Mouse (Mus musculus): Measurements from ENCODE around the gene Pip5k1c. TPM values are rescaled to one million over a fixed set of nuclear protein-coding genes. Genes with fewer than 3 reads are reported as not detected.
A peak's percentile ranks its signal among the peaks of the same experiment; 100 is the strongest.

The Pip5k1c gene
- total RNA-seq (2022): 100 to 1,000 TPM; 267 to 303 (median 296) TPM

- peak; percentile 100 for DNase-seq (ENCODE audit: low spot score in 2 of 2)
Measured at GRCm38 (mm10) chr10:81292554-81293333, at the start of gene Pip5k1c. Gene Pip5k1c, plus strand, starts transcription at chr10:81292963.

- DNase-seq (ENCODE audit: low spot score in 2 of 2): no peak
Measured at GRCm38 (mm10) chr10:81244146-81244545, 48.6 kb upstream of the Pip5k1c start.

GRCm38 (mm10) chr10:81244595-81244994 is 48.2 kb upstream of the Pip5k1c start:
- peak in 1 of 2 experiments; percentile 72 for DNase-seq (ENCODE audit: low spot score in 2 of 2)

GRCm38 (mm10) chr10:81245166-81245565 is 47.6 kb upstream of the Pip5k1c start:
- no peak for DNase-seq (ENCODE audit: low spot score in 2 of 2)

GRCm38 (mm10) chr10:81247804-81248203 is 45.0 kb upstream of the Pip5k1c start:
- DNase-seq (ENCODE audit: low spot score in 2 of 2): no peak

GRCm38 (mm10) chr10:81249442-81249841 is 43.3 kb upstream of the Pip5k1c start:
- DNase-seq (ENCODE audit: low spot score in 2 of 2): no peak

- peak; percentile 84 to 89 for DNase-seq (ENCODE audit: low spot score in 2 of 2)
Measured at GRCm38 (mm10) chr10:81252424-81253419, 40.0 kb upstream of the Pip5k1c start, which contains the start of gene Matk. Gene Matk, plus strand, starts transcription at chr10:81252935.

GRCm38 (mm10) chr10:81254886-81255285 is 37.9 kb upstream of the Pip5k1c start:
- no peak for DNase-seq (ENCODE audit: low spot score in 2 of 2)

GRCm38 (mm10) chr10:81257158-81258039 is 35.4 kb upstream of the Pip5k1c start:
- peak in 1 of 2 experiments; percentile 52 for DNase-seq (ENCODE audit: low spot score in 2 of 2)

GRCm38 (mm10) chr10:81259225-81259884 is 33.4 kb upstream of the Pip5k1c start:
- DNase-seq (ENCODE audit: low spot score in 2 of 2): no peak

GRCm38 (mm10) chr10:81261025-81261424 is 31.7 kb upstream of the Pip5k1c start:
- DNase-seq (ENCODE audit: low spot score in 2 of 2): no peak

- no peak for DNase-seq (ENCODE audit: low spot score in 2 of 2)
Measured at GRCm38 (mm10) chr10:81265540-81265939, 27.2 kb upstream of the Pip5k1c start.

GRCm38 (mm10) chr10:81266211-81267105 is 26.3 kb upstream of the Pip5k1c start, which contains the start of the genes Mrpl54 and Apba3:
Gene Mrpl54, minus strand, starts transcription at chr10:81266934.
Gene Apba3, plus strand, starts transcription at chr10:81266960.
- DNase-seq (ENCODE audit: low spot score in 2 of 2): peak; percentile 92 to 97

GRCm38 (mm10) chr10:81268056-81268455 is 24.7 kb upstream of the Pip5k1c start:
- peak; percentile 85 for DNase-seq (ENCODE audit: low spot score in 2 of 2)

- no peak for DNase-seq (ENCODE audit: low spot score in 2 of 2)
Measured at GRCm38 (mm10) chr10:81268643-81269412, 23.9 kb upstream of the Pip5k1c start.

- DNase-seq (ENCODE audit: low spot score in 2 of 2): no peak
Measured at GRCm38 (mm10) chr10:81272356-81272755, 20.4 kb upstream of the Pip5k1c start.

- DNase-seq (ENCODE audit: low spot score in 2 of 2): no peak
Measured at GRCm38 (mm10) chr10:81273842-81274241, 18.9 kb upstream of the Pip5k1c start.

GRCm38 (mm10) chr10:81277676-81278075 is 15.1 kb upstream of the Pip5k1c start:
- no peak for DNase-seq (ENCODE audit: low spot score in 2 of 2)

Data from layer of hippocampus, adult 8-10 months (tissue).